Mouse (Mus musculus): ENCODE measurements around the gene Acss2. TPM values are rescaled to one million over a fixed set of nuclear protein-coding genes. Genes with fewer than 3 reads are reported as not detected.

Gene Acss2
- total RNA-seq (2015; ENCODE audit: low replicate concordance), result 3.5 and 10.0 TPM in 2 replicates
- 16.4 and 20.1 TPM in 2 replicates for total RNA-seq (2017; ENCODE audit: low replicate concordance)

DNA sequence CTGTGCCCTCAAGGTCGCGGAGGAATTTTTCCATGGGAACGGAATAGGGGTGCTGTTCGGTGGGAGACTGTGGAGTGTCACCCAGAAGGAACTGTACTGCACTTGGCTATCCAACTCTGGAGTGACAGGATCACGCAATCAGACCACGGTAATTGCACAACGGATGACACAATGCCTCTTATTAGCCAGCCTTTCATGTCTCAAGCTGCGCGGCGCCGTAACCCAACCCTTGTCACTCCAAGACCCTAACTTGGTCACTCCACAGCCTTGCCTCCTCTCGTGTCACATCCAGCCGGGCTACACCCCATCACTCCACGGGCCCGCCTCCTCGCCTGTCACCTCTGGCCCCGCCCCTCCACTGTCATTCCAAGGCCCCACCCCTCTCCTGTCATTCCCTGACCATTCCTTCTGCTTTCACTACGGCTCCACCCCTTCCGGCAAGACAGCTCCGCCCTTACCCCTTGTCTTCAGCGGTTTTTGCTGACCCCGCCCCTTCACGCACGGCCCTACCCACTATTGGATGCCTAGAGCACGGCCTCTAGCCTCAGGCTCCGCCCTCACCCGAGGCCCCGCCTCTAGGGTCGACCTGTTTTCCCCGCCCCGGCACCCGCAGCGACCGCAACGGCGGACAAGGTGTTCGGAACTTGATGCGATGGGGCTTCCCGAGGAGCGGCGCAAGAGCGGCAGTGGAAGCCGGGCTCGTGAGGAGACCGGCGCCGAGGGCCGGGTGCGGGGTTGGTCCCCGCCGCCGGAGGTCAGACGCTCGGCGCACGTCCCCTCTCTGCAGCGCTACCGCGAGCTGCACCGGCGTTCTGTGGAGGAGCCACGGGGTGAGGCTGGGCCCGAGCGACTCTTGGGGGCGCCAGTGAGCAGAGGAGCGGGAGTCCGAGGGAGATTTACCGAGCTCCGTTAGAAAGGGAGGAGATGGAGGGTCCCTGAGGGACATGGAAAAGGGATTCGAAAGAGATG is at the start of gene Acss2, which contains the start of gene Ggt7:
Gene Acss2 (plus strand): TSS at position 494 of the 969 bp plus-strand sequence.
Gene Ggt7 (minus strand): TSS at position 783 of the 969 bp plus-strand sequence.
- ATAC-seq (replicated peaks; ENCODE audit: low FRiP score, poor library complexity, severe bottlenecking), result peak; percentile 88

DNA sequence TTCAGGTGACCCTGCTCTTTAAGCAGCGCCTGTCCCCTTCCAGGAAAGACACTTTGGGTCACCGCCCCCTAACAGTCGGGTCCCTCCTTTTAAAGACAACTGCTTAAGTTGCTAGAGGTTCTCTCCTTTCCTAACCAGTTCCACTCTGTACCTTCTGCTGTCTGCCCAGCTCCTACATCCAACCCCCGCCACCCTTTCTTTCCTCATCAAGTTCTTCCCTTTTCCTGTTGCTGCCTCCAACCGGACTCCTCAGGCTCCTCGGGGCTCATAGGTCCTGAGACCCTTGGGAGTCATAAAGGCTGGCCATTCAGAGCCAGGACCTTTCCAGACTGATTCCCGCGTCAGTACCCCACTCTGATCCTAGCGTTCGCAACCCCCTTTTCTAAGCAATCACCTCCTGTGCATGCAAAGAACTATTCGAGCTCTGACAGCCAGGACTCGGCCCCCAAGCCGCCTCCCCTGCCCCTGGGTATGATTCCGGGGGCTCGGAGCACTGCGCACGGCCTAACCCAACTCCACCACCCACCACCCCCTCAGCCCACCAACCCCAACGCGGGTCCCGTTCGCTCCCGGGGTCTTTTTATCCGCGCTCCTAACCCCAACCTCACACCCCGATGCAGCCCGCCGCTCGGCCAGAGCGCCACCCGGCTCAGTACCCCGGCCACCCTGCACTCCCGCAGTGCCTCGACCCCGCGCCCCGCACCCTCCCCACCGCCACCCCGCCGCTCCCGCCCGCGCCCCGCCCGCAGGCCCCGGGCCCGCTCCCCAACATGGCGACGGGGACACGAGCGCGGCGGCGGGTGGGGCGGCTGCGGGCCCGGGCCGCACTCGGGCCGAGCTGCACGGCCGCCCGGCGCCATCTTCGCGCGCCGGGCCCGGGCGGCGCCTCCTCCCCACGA is 44.8 kb upstream of the Acss2 start:
- peak; percentile 47; the same call in 1 of the 2 replicates for ATAC-seq (replicated peaks; ENCODE audit: low FRiP score, poor library complexity, severe bottlenecking)

DNA sequence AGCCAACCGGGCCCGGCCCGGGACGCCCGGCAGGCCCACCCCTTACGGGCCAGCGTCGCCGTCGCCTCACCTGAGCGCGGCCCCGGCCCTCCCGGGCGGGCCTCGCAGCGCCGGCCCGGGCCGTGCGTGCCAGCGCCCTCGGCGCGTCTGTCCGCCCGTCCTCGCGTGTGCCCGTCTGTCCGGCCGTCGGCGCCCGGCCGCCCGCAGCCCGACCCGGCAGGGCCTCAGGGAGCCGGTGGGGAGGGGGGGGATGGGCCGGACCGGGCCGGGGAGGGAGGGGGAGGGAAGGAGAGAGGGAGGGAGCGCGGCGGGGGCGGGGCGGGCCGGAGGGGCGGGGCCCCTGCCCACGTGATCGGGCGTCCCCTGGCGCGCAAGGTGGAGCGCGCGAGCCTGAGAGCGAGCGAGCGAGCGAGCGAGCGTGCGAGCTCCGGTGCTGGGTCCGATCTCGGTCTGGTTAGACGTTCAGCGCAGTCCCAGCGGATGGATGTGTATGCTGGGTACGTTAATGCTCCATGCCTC is 44.1 kb upstream of the Acss2 start, which contains the start of gene Ncoa6:
Gene Ncoa6 (minus strand): TSS at position 325 of the 519 bp plus-strand sequence.
- ATAC-seq (replicated peaks; ENCODE audit: low FRiP score, poor library complexity, severe bottlenecking), result peak; percentile 84

DNA sequence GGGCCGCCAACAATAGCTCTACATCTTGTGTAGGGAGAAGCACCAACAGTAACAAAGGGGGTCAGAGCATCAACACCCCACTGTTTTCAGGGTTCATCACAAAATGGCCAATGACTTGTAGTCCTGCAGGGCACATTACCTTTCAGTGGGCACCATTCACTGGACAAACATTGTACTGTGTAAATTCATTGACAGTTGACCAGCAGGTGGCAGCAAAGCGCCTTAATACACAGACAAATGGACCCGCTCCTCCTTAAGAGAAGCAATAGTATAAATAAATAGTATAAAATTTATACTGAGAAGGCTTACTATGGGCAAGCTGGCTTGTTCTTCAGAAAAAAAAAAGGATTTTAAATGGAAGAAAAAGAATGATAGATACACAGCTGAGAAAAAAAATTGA is 35.7 kb upstream of the Acss2 start:
- ATAC-seq (replicated peaks; ENCODE audit: low FRiP score, poor library complexity, severe bottlenecking), result peak; percentile 76

DNA sequence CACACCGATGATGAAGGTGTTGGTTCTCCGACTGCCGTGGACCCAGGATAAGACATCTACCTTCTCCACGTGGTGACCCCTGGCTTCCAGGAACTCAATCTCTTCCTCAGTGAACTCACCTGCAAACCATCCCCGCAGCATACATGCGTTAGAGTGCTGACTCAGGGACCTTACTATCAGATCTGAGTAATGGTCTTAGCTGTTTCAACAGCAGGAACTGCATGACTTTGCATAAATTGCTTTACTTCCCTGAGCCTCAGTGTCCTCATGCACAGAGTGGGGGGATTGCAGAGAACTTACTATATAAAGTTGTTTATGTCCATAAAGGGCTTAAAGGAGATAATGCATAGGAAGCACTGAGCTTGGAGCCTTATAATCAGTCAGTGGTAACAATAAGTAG is 26.8 kb upstream of the Acss2 start:
- ATAC-seq (replicated peaks; ENCODE audit: low FRiP score, poor library complexity, severe bottlenecking), result no peak

DNA sequence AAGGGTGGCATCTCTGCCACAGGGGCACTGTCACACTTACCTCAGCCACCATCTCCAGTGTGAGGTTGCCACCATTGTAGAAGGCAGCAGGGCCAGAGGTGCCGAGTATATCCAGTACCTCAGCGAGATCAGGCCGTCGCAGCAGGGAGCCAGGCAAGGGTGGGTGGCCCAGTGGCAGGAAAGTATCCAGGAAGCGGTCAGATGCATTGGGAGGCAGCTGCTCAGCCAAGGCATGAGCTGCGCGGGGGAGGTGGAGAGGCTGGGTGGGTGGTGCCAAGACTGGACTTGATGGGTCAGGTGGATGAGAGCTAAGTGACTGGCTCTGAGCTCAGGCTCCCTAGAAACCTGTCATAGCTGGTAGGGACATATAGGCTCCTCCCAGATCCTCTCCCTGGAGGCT is 15.2 kb upstream of the Acss2 start:
- ATAC-seq (replicated peaks; ENCODE audit: low FRiP score, poor library complexity, severe bottlenecking), result 0 out of 2 replicates have a peak, but pooled peaks have one; percentile 33

DNA sequence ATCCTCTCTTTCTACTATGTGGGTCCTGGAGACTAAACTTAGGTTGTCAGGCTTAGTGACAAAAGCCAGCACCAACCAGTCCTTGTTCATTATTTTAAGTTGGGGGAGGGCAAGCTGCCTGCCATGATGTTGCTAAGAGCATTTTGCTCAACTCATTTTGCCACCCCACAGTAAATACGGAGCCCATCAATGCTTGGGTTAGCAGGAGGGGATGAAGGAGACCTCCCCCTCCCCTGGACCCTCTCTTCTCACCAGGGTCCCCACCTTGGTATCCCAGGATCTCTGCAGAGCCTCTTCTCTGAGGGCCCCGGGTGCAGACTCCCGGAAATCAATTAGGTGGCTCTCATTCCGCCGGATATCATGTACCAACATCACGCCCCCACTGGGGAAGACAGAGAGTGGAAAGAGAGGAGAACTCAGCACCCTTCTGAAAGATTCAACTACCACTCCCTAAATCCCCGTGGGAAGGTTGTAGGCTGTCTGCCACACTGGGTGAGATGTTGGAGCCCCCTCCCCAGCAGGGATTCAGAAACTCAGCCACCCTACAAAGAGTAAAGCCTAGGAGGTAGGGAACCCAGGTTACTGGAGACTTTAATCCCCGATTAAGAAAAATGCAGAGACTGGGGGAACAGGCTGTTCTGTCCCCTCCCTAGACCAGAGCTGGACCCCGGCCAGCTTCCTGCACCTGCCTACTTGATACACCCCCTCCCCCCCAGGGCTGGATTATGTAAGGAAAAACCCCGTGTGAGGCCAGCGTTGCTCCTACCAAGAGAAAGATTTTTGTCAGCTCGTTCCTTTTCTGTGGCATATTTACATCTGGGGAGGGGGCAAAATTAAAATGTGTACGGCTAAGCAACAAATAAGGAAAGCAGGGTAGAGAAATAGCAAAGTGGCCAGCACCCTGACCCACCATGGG is 13.1 kb upstream of the Acss2 start:
- no peak for ATAC-seq (replicated peaks; ENCODE audit: low FRiP score, poor library complexity, severe bottlenecking)

DNA sequence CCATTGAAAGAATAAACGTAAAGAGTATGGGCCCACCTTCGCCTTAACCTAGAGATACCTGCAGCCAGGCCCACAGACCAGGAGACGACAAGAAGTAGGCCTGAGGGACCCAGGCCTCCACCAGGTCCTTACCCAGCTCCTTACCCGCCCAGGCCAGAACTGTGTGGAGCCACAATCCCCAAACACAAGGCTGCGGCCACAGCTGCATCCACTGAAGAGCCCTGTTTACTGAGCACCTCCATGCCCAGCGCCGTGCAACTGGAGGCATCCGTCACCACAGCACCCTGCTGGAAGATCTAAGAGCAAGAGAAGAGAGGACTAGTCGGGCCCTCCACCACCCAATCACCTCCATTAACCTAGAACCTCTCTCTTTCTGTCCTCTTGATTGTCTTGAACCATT is 11.9 kb upstream of the Acss2 start:
- no peak for ATAC-seq (replicated peaks; ENCODE audit: low FRiP score, poor library complexity, severe bottlenecking)

DNA sequence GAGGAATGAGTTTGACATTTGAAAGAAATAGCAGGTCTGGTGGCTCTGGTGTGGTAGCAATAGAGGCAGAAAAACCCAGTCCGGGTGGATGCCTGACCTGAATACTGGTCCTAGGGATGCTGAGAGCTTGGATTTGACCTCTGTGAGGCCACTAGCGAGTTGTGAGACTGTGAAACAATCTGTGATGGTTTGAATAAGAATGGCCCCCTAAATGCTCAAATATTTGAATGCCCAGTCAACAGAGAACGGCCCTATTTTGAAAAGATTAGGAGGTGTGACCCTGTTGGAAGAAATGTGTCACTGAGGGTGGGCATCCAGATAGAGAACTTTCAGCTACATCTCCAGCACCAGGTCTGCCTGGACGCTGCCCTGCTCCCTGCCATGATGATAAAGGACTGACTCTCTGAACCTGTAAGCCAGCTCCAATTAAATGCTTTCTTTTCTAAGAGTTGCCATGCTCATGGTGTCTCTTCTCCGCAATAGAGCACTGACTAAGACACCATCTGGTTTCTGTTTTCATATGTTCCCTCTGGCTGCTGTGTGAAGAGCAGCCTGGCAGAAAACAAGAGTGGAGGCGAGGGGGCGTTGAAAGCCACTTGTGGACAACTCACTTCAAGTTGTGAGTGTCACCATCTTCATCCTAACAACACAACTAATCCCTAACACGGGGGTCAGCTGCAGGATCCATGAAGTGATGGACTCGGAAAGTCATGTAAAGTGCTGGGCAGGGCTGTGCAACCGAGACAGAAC is 9.9 kb upstream of the Acss2 start:
- ATAC-seq (replicated peaks; ENCODE audit: low FRiP score, poor library complexity, severe bottlenecking), result no peak

DNA sequence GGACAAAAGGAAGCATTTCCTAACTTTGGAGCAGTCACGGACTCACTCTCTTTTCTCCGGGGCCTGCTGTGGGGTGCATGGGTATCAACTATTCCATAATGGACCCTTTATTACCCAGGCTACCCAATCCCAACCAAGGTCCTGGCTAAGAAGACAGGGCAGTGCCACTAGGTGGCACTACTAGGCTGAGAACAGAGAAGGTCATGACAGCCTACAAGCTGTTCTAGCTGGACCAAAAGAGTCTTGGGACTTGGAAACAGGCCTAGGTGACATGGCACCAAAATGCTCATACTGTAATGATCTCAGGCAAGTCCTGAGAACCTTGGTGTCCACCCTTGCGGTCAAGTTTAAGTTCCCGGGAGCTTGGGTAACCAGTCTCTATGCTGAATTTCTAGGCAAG is 5.3 kb upstream of the Acss2 start:
- ATAC-seq (replicated peaks; ENCODE audit: low FRiP score, poor library complexity, severe bottlenecking), result 0 out of 2 replicates have a peak, but pooled peaks have one; percentile 39

DNA sequence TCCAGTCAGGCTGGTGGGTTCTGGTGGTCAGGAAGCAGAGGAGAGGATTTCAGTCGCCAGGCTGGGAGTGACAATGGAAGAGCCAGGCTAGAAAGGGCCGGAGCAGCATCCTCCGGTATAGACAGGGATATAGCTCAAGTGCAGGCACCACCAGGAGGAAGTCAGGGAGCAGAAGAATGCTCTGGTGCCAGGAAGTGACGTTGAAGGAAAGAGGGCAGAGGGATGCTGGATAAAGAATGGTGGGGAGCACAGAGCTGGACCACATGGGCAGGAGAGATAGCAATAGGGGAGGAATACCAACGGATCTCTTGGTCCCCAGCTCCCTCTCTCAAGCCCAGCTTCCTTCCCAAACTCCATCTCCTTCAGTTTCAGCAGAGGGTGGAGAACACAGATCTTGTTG is 4.2 kb upstream of the Acss2 start:
- ATAC-seq (replicated peaks; ENCODE audit: low FRiP score, poor library complexity, severe bottlenecking), result no peak

DNA sequence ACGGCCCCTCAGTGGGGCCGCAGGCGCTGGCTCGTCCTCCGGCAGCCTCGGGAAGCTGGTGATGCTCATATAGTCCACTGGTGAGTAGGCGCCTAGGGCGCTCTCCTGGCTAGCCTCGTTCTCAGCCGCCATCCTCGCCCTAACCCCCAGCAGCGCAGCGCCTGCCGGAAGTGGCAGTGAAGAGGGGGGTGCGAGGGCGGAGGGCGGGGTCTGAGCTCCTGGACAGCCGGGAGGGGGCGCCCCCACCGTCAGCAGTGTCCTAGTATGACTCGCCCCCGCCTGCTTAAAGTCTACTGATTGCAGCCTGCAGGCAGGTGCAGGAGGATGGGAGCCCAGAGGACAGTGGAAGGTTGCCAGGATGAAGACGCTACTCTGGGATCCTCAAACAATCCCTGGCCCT is 3.1 kb upstream of the Acss2 start:
- no peak for ATAC-seq (replicated peaks; ENCODE audit: low FRiP score, poor library complexity, severe bottlenecking)

DNA sequence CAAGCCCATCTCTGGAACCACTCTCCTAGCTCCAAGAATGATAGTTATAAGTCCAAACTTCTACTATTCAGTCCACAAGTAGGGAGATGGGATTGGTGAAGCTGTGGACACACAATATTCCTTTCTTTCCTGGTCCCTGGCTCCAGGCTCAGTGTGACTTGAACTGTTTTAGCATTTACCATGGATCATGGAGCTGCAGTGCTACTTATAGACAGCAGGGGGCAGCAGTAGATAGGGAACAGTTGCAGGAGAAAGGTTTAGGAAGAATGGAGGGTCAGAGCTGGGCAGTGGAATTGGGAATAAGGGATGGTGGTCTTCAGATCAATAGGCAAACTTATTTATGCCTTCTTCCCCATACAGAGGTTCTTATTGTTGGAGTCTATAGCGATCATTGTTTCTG is 1.8 kb upstream of the Acss2 start:
- ATAC-seq (replicated peaks; ENCODE audit: low FRiP score, poor library complexity, severe bottlenecking), result peak; percentile 35

DNA sequence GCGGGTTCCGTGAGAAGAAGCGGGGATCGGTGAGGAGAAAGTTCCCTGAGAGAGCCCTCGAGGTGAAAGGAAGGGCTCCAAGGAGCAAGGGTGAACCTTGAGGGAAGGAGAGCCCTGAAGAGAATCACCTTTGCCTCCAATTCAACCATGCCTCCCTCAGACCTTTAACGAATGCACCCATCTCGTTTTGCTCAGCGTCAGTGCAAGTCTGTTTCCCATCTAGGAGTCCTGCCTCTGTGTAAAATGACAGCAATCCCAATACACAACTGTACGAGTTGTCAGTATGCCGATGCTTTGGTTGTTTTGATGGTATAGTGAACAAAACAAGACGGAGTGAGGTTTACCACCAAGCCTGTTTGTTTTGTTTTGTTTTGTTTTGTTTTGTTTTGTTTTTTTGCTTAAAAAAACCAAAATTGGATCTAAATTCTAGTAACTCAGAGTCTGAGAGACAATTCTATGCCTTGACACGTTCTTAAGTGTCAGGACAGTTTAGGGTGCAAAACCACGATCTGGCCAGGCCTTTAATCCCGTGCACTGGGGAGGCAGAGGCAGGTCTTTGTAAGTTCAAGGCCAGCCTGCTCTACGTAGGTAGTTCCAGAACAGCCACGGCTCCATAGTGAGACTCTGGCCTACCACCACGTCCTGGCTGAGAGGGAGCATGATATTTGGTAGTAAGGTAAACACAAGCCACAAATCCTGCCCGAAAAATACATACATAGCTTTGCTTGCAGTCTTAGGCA is 953 bp downstream of the Acss2 start:
- ATAC-seq (replicated peaks; ENCODE audit: low FRiP score, poor library complexity, severe bottlenecking), result peak; percentile 43

DNA sequence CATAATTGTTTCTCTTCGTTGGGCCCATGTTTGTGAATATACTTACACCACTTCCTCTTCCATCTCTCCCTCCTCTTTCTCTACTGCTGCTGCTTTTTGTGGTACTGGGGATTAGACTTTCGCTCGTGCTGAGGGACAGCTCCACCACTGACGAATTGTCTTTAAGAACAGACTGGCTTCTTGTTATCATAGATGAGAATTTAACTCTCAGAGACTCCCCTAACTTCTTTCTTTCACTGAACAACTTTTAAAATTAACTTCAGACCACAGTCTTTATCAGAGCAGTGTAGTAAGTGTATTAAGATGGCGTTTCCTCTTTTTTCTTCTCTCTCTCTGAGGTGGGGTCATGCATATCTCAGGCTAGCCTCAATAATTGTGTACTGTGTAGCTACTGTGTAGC is 6.0 kb downstream of the Acss2 start:
- ATAC-seq (replicated peaks; ENCODE audit: low FRiP score, poor library complexity, severe bottlenecking), result no peak

DNA sequence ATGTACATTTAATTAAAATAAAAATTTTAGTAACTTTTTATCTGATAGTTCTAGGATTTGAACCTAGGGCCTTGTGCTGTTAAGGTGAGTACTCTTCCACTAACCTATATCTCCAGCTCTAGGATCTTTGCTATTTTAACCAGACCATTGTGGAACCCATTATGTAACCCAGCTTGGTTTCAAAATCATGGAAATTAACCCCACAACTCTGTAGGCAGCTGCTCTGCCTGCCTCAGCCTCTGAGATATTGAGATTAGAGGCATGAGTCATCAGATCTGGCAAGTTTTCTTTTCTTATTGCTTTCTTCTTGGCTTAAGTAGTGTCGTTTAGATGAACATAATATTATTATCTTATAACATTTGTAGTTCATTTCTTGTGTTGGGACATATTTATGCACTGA is 6.6 kb downstream of the Acss2 start:
- no peak for ATAC-seq (replicated peaks; ENCODE audit: low FRiP score, poor library complexity, severe bottlenecking)

DNA sequence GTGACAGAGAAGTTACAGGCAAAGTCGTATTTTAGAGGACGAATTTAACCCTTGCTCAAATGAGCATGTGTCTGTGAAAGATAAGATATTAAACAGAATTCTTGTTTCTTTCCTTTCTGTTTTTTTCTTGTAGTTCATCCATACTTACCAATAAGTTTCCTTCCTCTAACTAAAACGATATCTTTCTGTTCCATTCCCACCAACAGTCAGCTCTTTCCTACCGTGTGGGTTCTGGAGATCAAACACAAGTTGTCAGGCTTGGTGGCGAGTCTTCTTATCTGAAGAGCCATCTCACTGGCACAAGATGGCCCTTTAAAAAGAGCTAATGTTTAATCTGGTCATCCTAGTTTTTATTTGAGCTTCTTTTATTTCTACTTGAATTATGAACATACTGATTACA is 9.6 kb downstream of the Acss2 start:
- ATAC-seq (replicated peaks; ENCODE audit: low FRiP score, poor library complexity, severe bottlenecking), result no peak

DNA sequence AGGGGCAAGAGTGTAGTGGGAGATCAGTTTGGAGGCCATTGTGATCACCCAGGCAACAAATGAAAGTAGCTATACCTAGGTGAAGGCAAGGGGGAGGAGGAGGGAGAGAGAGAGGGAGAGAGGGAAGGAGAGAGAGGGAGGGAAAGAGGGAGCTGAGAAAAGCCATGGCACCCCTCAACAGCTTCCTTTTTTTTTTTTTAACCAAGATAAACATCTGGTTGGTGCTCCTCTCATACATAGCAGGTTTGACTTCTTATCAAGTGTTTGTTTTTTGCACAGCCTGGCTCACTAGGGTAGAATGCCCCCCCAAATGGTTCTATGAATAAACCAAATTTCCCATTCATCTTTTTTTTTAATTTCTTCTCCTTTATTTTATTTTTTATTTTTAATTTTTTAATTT is 18.5 kb downstream of the Acss2 start:
- ATAC-seq (replicated peaks; ENCODE audit: low FRiP score, poor library complexity, severe bottlenecking), result no peak
